Mouse (Mus musculus) cortical plate, adult 2 months (tissue): ENCODE results near the gene Robo1.

Experiments
- CTCF ChIP-seq: fragments of 200-500 bp; IDR thresholded peaks from 2 replicates; pipeline ENCODE4 v1.5.1; 2011; ENCODE audit warnings: mild to moderate bottlenecking, control low read depth, low read length; ENCODE audit not compliant: insufficient read depth; ENCODE audit errors: extremely low read depth
- POLR2A ChIP-seq: fragments of 200-500 bp; IDR thresholded peaks from 2 replicates; pipeline ENCODE4 v1.6.1; 2011; ENCODE audit warnings: mild to moderate bottlenecking, low read length, control low read depth; ENCODE audit not compliant: insufficient read depth; ENCODE audit errors: extremely low read depth

DNA sequence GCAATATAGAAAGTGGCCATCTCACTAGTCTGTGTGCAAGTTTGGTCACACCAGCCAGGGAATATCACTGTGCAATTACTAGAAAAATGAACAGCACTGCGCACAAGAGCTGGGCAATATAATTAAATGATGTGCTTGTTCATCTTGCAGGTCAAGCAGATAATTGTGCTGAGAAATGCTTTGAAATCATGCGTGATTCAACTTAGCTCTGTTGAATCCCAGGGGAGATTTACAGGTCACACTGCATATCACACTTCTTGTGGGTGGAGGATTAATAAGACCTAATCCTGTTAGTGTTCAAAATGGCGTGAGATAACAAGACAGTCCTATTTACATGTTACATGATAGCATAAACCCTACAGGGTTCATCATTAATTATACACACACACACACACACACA lies 157.6 kb downstream of the Robo1 start:
- no peak for TF ChIP-seq CTCF
- no peak for TF ChIP-seq POLR2A
